Mouse (Mus musculus): ENCODE data around the gene Samd4. TPM values are rescaled to one million over a fixed set of nuclear protein-coding genes. Genes with fewer than 3 reads are reported as not detected.
A peak's percentile ranks its signal among the peaks of the same experiment; 100 is the strongest.
"Not testable (repeated sequence)": the region's sequence is repeated elsewhere in the genome, so short reads cannot be mapped to it uniquely, and the experiment has no call there.

Samd4 gene
- total and polyA plus RNA-seq, 3 experiments = 14.7 to 24.4 (median 22.9) TPM

GRCm38 (mm10) chr14:47107461-47107860 lies 224.8 kb downstream of the Samd4 start:
- DNase-seq = no peak

GRCm38 (mm10) chr14:47110391-47110790 lies 227.7 kb downstream of the Samd4 start:
- not testable (repeated sequence) for DNase-seq

GRCm38 (mm10) chr14:47111341-47111740 lies 228.7 kb downstream of the Samd4 start:
- no peak for DNase-seq

GRCm38 (mm10) chr14:47115154-47115553 lies 232.5 kb downstream of the Samd4 start:
- no peak for DNase-seq

- DNase-seq = peak; percentile 35
These were observed 233.6 kb downstream of the Samd4 start for GRCm38 (mm10) chr14:47116062-47116762.

- no peak for DNase-seq
These were observed 234.9 kb downstream of the Samd4 start for GRCm38 (mm10) chr14:47117522-47117921.

GRCm38 (mm10) chr14:47127987-47128386 lies 245.3 kb downstream of the Samd4 start:
- DNase-seq = no peak

GRCm38 (mm10) chr14:47133948-47134347 lies 251.3 kb downstream of the Samd4 start:
- peak; percentile 53 for DNase-seq

GRCm38 (mm10) chr14:47136637-47137036 lies 254.0 kb downstream of the Samd4 start:
- DNase-seq = peak; percentile 43

GRCm38 (mm10) chr14:47138853-47139252 lies 256.2 kb downstream of the Samd4 start:
- DNase-seq = no peak

- no peak for DNase-seq
These were observed 261.7 kb downstream of the Samd4 start for GRCm38 (mm10) chr14:47144326-47144725.

- no peak for DNase-seq
These were observed 268.7 kb downstream of the Samd4 start for GRCm38 (mm10) chr14:47151306-47151705.

- no peak for DNase-seq
These were observed 271.6 kb downstream of the Samd4 start for GRCm38 (mm10) chr14:47154303-47154702.

Small RNAs within 50 kb of the gene (microRNA-seq; reads per million reads assigned to microRNA genes)
- 34.3 to 46.3 reads per million in 2 experiments for gene Mir378c

Other genes with a start within 250 kb of the Samd4 start
- 1 to 10 TPM; 1.2 to 2.1 TPM for gene Cdkn3, start 122.3 kb upstream of the Samd4 start, total RNA-seq (2021)
- 0.20 TPM in 1 of 2 replicates, not detected in the other for gene Cdkn3, start 122.3 kb upstream of the Samd4 start, polyA plus RNA-seq (2012; rRNA removed)
- gene Cnih1, start 94.4 kb upstream of the Samd4 start, total RNA-seq (2021) = 100 to 1,000 TPM; 116 to 121 TPM
- gene Cnih1, start 94.4 kb upstream of the Samd4 start, polyA plus RNA-seq (2012; rRNA removed) = 163 and 178 TPM in 2 replicates
- 100 to 1,000 TPM in 1 of 2 experiments, 10 to 100 TPM in 1; 85.9 to 132 TPM for gene Gmfb, start 60.6 kb upstream of the Samd4 start, total RNA-seq (2021)
- gene Gmfb, start 60.6 kb upstream of the Samd4 start, polyA plus RNA-seq (2012; rRNA removed) = 3.2 and 3.7 TPM in 2 replicates
- gene Cgrrf1, start 50.7 kb upstream of the Samd4 start, total RNA-seq (2021) = 10 to 100 TPM; 46.7 to 50.5 TPM
- 16.4 and 16.9 TPM in 2 replicates for gene Cgrrf1, start 50.7 kb upstream of the Samd4 start, polyA plus RNA-seq (2012; rRNA removed)

Measured in adrenal gland, adult 2 months (tissue).